Mouse (Mus musculus): Measurements from ENCODE around the gene Mta1.

Mta1 gene

GRCm38 (mm10) chr12:113186326-113187010 lies 88.4 kb downstream of the Mta1 start:
- no peak for DNase-seq
